Mouse (Mus musculus) erythroblast, embryonic 14.5 days (primary cell): ENCODE results near the gene Sgk1. TPM values are rescaled to one million over a fixed set of nuclear protein-coding genes. Genes with fewer than 3 reads are reported as not detected.
"Not testable (repeated sequence)": the region's sequence is repeated elsewhere in the genome, so short reads cannot be mapped to it uniquely, and the experiment has no call there.

Experiments
- H3K27me3 ChIP-seq: 2 replicates; pipeline ENCODE4 v1.6.1; 2012; ENCODE audit warnings: inconsistent platforms; ENCODE audit not compliant: control insufficient read depth
- H3K36me3 ChIP-seq: 2 replicates; pipeline ENCODE4 v1.6.1; 2012; ENCODE audit warnings: mild to moderate bottlenecking, inconsistent platforms; ENCODE audit not compliant: control insufficient read depth
- H3K4me1 ChIP-seq: 2 replicates; pipeline ENCODE4 v1.6.1; 2012; ENCODE audit warnings: inconsistent platforms; ENCODE audit not compliant: control insufficient read depth
- H3K4me3 ChIP-seq: replicated peaks from 2 replicates; pipeline ENCODE3; 2012; ENCODE audit warnings: moderate library complexity, mild to moderate bottlenecking, inconsistent platforms
- H3K9me3 ChIP-seq: 2 replicates; pipeline ENCODE4 v1.6.1; 2012; ENCODE audit warnings: low read length, inconsistent platforms, mixed read lengths; ENCODE audit not compliant: control insufficient read depth
- GATA1 ChIP-seq: IDR thresholded peaks from 2 replicates; pipeline ENCODE4 v1.6.1; 2012; ENCODE audit warnings: low read length, inconsistent platforms, mixed read lengths
- TAL1 ChIP-seq: IDR thresholded peaks from 3 replicates; pipeline ENCODE4 v1.6.1; 2012; ENCODE audit warnings: low read length, inconsistent platforms, mixed read lengths
- polyA plus RNA-seq: library from polyadenylated mRNA; stranded (reverse); fragments of >175 nt; gene quantifications from 2 replicates; pipeline ENCODE4 v1.2.3, GENCODE M21; 2012

Sgk1 gene
- polyA plus RNA-seq, 1 experiment, result 0.03 TPM

DNA sequence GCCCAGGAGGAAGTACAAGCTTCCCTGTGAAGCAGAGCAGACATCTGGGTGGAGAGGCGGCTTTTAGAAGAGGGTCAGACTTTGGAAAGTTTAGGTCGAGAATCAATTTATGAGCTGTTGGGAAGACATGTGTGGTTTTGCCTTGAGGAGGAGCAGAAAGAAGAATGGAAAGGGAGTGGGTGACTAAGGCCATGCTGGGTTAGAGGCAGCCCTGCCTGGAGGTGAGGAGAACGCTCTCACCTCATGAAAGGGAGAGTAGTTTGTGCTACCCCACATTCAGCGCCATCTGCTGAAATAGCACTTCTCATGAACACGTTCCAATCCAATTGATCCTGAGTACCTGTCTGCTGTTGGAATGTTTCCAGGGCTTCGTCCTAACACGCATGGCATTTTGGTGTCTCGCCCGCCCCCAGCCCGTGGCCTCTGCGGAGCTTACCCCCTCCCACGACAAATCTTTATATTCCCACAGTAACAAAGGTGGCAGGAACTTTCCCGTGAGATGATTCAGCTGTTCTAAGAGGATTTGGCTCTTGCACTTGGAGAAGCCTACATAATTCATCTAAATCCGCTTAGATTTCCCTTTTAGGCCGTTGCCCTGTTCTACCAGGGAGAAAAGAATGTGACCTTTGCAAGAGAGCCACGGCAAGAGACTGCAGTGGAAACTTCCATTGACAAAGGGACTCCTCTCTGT is 135.6 kb downstream of the Sgk1 start:
- no peaks in the 10 kb centered on the region for H3K4me1 ChIP-seq
- H3K9me3 ChIP-seq, result peaks cover 4% of the 10 kb centered on the region; the same call in 1 of the 2 replicates
- H3K36me3 ChIP-seq, result no peaks in the 10 kb centered on the region
- no peaks in the 10 kb centered on the region for H3K27me3 ChIP-seq
- no peak for TF ChIP-seq TAL1
- TF ChIP-seq GATA1, result no peak
- H3K4me3 ChIP-seq, result no peak overlapping the region

- TF ChIP-seq TAL1, result no peak
- no peak for TF ChIP-seq GATA1
- Histone ChIP-seq H3K27me3 (no peaks in the 10 kb centered on the region), H3K9me3 (peaks cover 4% of the 10 kb centered on the region; the same call in 1 of the 2 replicates), H3K36me3 (no peaks in the 10 kb centered on the region), H3K4me3 (no peak overlapping the region), H3K4me1 (no peaks in the 10 kb centered on the region)
Observed at GRCm38 (mm10) chr10:22018618-22019017, 136.6 kb downstream of the Sgk1 start.

GRCm38 (mm10) chr10:22034303-22034702 is 152.3 kb downstream of the Sgk1 start:
- Histone ChIP-seq H3K36me3 (no peaks in the 10 kb centered on the region), H3K4me3 (no peak overlapping the region), H3K27me3 (no peaks in the 10 kb centered on the region), H3K9me3 (no peaks in the 10 kb centered on the region), H3K4me1 (no peaks in the 10 kb centered on the region)
- TF ChIP-seq GATA1 (no peak), TAL1 (no peak)

DNA sequence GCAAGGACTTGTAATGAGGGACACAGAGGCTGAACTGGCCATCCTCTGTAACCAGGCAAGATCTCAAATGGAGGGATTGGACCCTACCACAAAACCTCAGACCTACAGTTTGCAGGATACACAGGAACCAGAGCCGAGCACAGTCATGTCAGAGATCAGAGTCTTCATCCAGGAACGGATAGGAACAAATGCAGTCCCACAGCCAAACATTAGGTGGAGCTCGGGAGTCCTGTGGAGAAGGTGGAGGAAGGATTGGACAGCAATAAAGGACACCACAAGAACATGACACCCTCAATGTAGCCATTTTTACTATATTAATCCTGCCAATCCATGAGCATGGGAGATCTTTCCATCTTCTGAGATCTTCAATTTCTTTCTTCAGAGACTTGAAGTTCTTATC is 154.3 kb downstream of the Sgk1 start:
- H3K4me3 ChIP-seq, H3K36me3 ChIP-seq, H3K27me3 ChIP-seq, H3K9me3 ChIP-seq, H3K4me1 ChIP-seq: not testable (repeated sequence)

Other genes with a start within 250 kb of the Sgk1 start
- not detected in 2 replicates for gene 4930444G20Rik, start 185.9 kb downstream of the Sgk1 start, polyA plus RNA-seq